Comparison of ENCODE assay signal across 9 mouse cellular contexts in genomic region chr2:146633329-146634070, GRCm38 (mm10).
DNase-seq lines count a peak whose midpoint lies in the region; ATAC-seq and TF ChIP-seq lines count a peak whose summit lies in the region.
"Had no signal": no experiment of that assay in that cellular context is flagged by ENCODE, and none has a peak within 500 bp of the region (broad histone marks: within the 10 kb centered on the region; RNA-seq: fewer than 3 reads in every experiment).

No protein-coding gene starts in this region.

- 47% methylated on average over 16 of the region's 16 CpGs for WGBS in embryonic facial prominence, embryonic 11.5 days
- 45% methylated on average over 16 of the region's 16 CpGs for WGBS in lung, embryonic 16.5 days

- H3K27me3 ChIP-seq in E14TG2a.4 (ENCODE audit: insufficient read depth, low read length), result no peaks in the 10 kb centered on the region
- H3K27me3 ChIP-seq in embryonic facial prominence, embryonic 11.5 days (ENCODE audit: control insufficient read depth, insufficient read depth, low read length), result no peaks in the 10 kb centered on the region
- no peaks in the 10 kb centered on the region for H3K27me3 ChIP-seq in lung, embryonic 16.5 days (ENCODE audit: control insufficient read depth, insufficient read depth, low read depth, low read length)

- peak; percentile 32 for DNase-seq in adrenal gland, adult 2 months
- peak; percentile 89 for DNase-seq in embryonic facial prominence, embryonic 11.5 days (ENCODE audit: low spot score)
- DNase-seq in heart, postnatal 36 days, result peak; percentile 46 to 48
- peak; percentile 81 for DNase-seq in layer of hippocampus, adult 11-12 months (ENCODE audit: low spot score)
- peak; percentile 88 for DNase-seq in retina, embryonic 14.5 days (ENCODE audit: low spot score)
- peak; percentile 22 to 33 for DNase-seq in urinary bladder, postnatal 36 days (ENCODE audit: low spot score in 2 of 2)

- peaks cover 41% of the 10 kb centered on the region for H3K4me1 ChIP-seq in E14TG2a.4 (replicated peaks; ENCODE audit: low read depth, low read length)
- H3K4me1 ChIP-seq in embryonic facial prominence, embryonic 11.5 days (ENCODE audit: control insufficient read depth, insufficient read depth, low read length), result no peaks in the 10 kb centered on the region
- no peaks in the 10 kb centered on the region for H3K4me1 ChIP-seq in lung, embryonic 16.5 days (replicated peaks; ENCODE audit: control insufficient read depth, insufficient read depth, low read length)
- H3K4me1 ChIP-seq: heart, embryonic 15.5 days had no signal

- ATAC-seq in embryonic facial prominence, embryonic 11.5 days (replicated peaks; ENCODE audit: insufficient number of reproducible peaks, low FRiP score, low TSS enrichment, low read depth), result no peak
- ATAC-seq in lung, embryonic 16.5 days (ENCODE audit: low read depth), result 0 out of 2 replicates have a peak, but pooled peaks have one; percentile 49

- no peak overlapping the region for H3K4me3 ChIP-seq in E14TG2a.4 (replicated peaks; ENCODE audit: low read length)
- H3K4me3 ChIP-seq in embryonic facial prominence, embryonic 11.5 days (ENCODE audit: low read depth, low read length), result no peak overlapping the region
- H3K4me3 ChIP-seq in lung, embryonic 16.5 days (ENCODE audit: low read length), result no peak overlapping the region
- H3K4me3 ChIP-seq: heart, embryonic 15.5 days had no signal

- H3K9ac ChIP-seq in embryonic facial prominence, embryonic 11.5 days (replicated peaks; ENCODE audit: low read length), result no peak overlapping the region
- H3K9ac ChIP-seq in lung, embryonic 16.5 days (ENCODE audit: low read length), result no peak overlapping the region
- H3K9ac ChIP-seq: heart, embryonic 15.5 days had no signal

- peak; percentile 44 for TF ChIP-seq CTCF in E14TG2a.4 (conservative IDR thresholded peaks at IDR 0.05; ENCODE audit: low read length)

- no peak overlapping the region for H3K27ac ChIP-seq in embryonic facial prominence, embryonic 11.5 days (replicated peaks; ENCODE audit: low read depth, low read length)
- no peak overlapping the region for H3K27ac ChIP-seq in lung, embryonic 16.5 days (ENCODE audit: low read length)
- H3K27ac ChIP-seq: heart, embryonic 15.5 days had no signal

- H3K36me3 ChIP-seq in E14TG2a.4 (ENCODE audit: insufficient read depth, low read length), result 0 out of 2 replicates have a peak, but pooled peaks cover 7% of the 10 kb centered on the region
- H3K36me3 ChIP-seq in embryonic facial prominence, embryonic 11.5 days (replicated peaks; ENCODE audit: control insufficient read depth, insufficient read depth, low read depth, low read length), result no peaks in the 10 kb centered on the region
- no peaks in the 10 kb centered on the region for H3K36me3 ChIP-seq in lung, embryonic 16.5 days (ENCODE audit: control insufficient read depth, insufficient read depth, low read length)
- H3K36me3 ChIP-seq: heart, embryonic 15.5 days had no signal

- intact Hi-C loops in heart, postnatal 36 days (cut with DNase I), result loop anchor here (1.0 to 5.0 kb wide), 4 partner anchors 324 to 674 kb away; no protein-coding TSS in a partner anchor

- H3K4me2 ChIP-seq in embryonic facial prominence, embryonic 11.5 days (ENCODE audit: low read depth, low read length), result no peak overlapping the region
- no peak overlapping the region for H3K4me2 ChIP-seq in lung, embryonic 16.5 days (ENCODE audit: low read depth, low read length)
- H3K4me2 ChIP-seq: heart, embryonic 15.5 days had no signal

- peaks cover 32% of the 10 kb centered on the region for H3K9me3 ChIP-seq in E14TG2a.4 (ENCODE audit: low read length)
- H3K9me3 ChIP-seq in embryonic facial prominence, embryonic 11.5 days (replicated peaks; ENCODE audit: control insufficient read depth, low read length), result no peaks in the 10 kb centered on the region
- H3K9me3 ChIP-seq in lung, embryonic 16.5 days (ENCODE audit: control insufficient read depth, low read length), result no peaks in the 10 kb centered on the region
- H3K9me3 ChIP-seq: heart, embryonic 15.5 days had no signal

Comparison
In these comparisons a context has a peak if more than half of its experiments do, and no peak if none do; other contexts are left out.
1. DNase-seq: peak in every context shown above with its lines; median percentile 89 in embryonic facial prominence, embryonic 11.5 days; 88 in retina, embryonic 14.5 days; 81 in layer of hippocampus, adult 11-12 months; 47 in heart, postnatal 36 days; 32 in adrenal gland, adult 2 months; 28 in urinary bladder, postnatal 36 days.